Mouse (Mus musculus): ENCODE measurements around the gene Fbxl15. TPM values are rescaled to one million over a fixed set of nuclear protein-coding genes. Genes with fewer than 3 reads are reported as not detected.
A peak's percentile ranks its signal among the peaks of the same experiment; 100 is the strongest.

Fbxl15 gene
- total and polyA plus RNA-seq, 2 experiments from 2014 or later: 55.2 to 57.8 TPM

DNA sequence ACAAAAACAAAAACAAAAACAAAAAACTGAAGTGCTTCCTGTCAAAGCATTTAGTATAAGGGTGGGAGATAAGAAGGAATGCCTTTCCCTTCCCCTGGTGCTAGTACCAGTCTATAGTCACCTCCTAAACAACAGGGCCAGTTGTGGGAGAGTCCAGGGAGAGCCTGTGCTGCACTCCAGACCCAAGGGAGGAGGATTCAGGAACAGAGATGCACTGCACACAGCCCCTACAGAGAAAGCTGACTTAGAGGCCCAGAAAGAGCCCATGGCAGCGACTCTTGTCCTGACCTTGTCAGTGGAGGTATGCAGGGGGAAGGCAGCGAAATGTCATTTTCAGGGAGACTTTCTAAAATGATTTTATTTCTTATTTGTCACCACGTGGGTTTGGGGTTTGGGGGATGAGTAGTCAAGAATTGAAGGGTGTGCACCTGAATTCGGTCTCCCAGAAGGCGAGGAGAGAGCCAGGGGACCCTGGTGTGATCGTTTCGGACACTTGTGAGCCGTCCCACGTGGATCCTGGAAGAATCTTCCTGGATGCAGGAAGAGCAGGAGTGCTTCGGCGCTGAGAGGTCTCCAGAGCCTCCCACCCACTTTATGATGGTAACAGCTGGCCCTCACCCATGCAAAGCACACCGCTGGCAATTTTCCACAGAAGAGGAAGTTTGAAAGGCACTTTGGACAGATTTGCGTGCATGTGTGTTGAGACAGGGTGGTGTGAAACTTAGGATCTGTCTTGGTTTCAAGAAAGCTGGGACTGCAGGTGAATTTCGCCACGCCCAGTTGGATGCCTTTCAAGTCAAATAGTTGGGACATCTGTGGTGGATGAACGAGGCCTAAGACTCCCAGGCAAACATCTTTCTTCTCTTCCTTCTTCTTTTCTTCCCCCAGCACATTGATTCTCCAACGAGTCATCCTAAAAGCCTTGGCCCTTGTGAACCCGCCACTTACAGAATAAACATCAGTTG lies 24.5 kb upstream of the Fbxl15 start:
- H3K27ac ChIP-seq (ENCODE audit: low read depth, low read length): no peak overlapping the region
- ATAC-seq (ENCODE audit: low FRiP score): no peak

DNA sequence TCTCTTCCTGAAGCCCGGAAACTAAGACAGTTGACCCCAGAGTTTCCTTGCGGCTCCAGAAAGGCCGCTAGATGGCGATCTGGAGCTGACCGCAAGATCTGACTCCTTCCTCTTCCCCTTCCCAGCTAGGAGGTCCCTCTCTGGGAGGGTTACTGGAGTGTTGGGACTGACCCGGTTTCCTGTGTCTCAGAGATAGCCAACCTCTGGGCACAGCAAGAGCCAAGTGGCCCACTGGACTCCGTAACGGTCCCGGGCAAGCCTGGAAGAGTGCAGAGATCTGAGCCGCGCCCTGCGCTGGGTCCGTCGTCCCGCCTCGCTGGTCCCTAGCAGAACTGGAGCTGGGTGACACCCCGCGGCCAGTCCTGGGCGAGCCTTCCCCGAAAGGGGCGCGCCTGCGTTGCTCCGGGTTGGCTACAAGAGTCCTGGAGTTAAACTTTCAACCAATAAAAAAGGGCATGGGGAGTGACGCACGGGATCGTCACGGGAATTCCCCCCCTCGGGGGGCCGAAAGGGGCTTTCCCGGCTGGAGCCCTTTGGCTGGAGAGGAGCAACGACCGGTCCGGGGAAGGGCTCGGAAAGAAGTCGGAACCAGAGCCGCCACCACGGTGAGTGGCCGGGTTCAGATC lies 23.7 kb upstream of the Fbxl15 start, which contains the start of gene Nfkb2:
TSS of gene Nfkb2 (plus strand) at position 105 of the 626 bp plus-strand sequence.
- peak; percentile 84 for DNase-seq (ENCODE audit: low spot score)
- peak; percentile 91 for TF ChIP-seq CTCF (IDR thresholded peaks at IDR 0.05)
- WGBS: under 1% methylated on average over 39 of the region's 39 CpGs

More for the DNA sequence above, 24.5 kb upstream of the Fbxl15 start:
- H3K36me3 ChIP-seq (ENCODE audit: insufficient read depth, low read length): no peaks in the 10 kb centered on the region
- H3K4me3 ChIP-seq (ENCODE audit: low read depth, low read length): peak overlapping the region; percentile 44; the same call in 1 of the 2 replicates
- no peak for TF ChIP-seq CTCF (IDR thresholded peaks at IDR 0.05)
- 58% methylated on average over 18 of the region's 18 CpGs for WGBS
- no peaks in the 10 kb centered on the region for H3K4me1 ChIP-seq (ENCODE audit: insufficient read depth, low read length)
- no peak overlapping the region for H3K9ac ChIP-seq (replicated peaks; ENCODE audit: low read length, poor library complexity, severe bottlenecking)
- DNase-seq (ENCODE audit: low spot score): no peak
- no peaks in the 10 kb centered on the region for H3K9me3 ChIP-seq (ENCODE audit: low read length)
- peak overlapping the region; percentile 83 for H3K4me2 ChIP-seq (ENCODE audit: low read depth, low read length, poor library complexity, severe bottlenecking)
- H3K27me3 ChIP-seq (ENCODE audit: insufficient read depth, low read length): 0 out of 2 replicates have a peak, but pooled peaks cover 10% of the 10 kb centered on the region

DNA sequence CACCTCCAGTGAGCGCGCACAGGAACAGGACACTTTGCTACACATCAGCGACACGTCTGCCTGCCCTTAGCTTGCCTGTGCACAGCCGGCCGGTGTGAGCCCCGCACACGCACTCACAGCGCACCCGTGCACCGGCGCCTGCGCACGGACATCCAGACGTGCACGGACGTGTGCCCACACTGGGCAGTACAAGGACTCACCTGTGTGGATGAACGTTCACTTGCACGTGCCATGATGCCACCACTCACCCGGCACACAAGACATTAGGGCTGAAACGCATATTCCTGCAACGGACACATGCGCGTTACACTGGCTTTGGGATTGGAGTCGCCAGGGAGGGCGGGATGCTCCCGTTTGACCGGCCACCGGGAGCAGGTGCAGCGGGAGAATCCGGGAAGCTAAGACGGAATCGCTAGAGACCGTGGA lies 23.1 kb upstream of the Fbxl15 start:
- Histone ChIP-seq H3K27ac (ENCODE audit: low read depth, low read length) (no peak overlapping the region), H3K4me1 (ENCODE audit: insufficient read depth, low read length) (no peaks in the 10 kb centered on the region), H3K36me3 (ENCODE audit: insufficient read depth, low read length) (no peaks in the 10 kb centered on the region), H3K4me3 (ENCODE audit: low read depth, low read length) (peak overlapping the region; percentile 44), H3K9me3 (ENCODE audit: low read length) (no peaks in the 10 kb centered on the region), H3K4me2 (ENCODE audit: low read depth, low read length, poor library complexity, severe bottlenecking) (peak overlapping the region; percentile 83), H3K27me3 (ENCODE audit: insufficient read depth, low read length) (0 out of 2 replicates have a peak, but pooled peaks cover 10% of the 10 kb centered on the region), H3K9ac (replicated peaks; ENCODE audit: low read length, poor library complexity, severe bottlenecking) (peak overlapping the region; percentile 52; the same call in 1 of the 2 replicates)
- peak; percentile 48; the same call in 1 of the 2 replicates for ATAC-seq (ENCODE audit: low FRiP score)
- no peak for TF ChIP-seq CTCF (IDR thresholded peaks at IDR 0.05)
- 1% methylated on average over 34 of the region's 34 CpGs for WGBS
- no peak for DNase-seq (ENCODE audit: low spot score)

More for the DNA sequence above, 23.7 kb upstream of the Fbxl15 start, which contains the start of gene Nfkb2:
- no peaks in the 10 kb centered on the region for H3K36me3 ChIP-seq (ENCODE audit: insufficient read depth, low read length)
- peak within 1 kb of the TSS; percentile 44 for H3K4me3 ChIP-seq (ENCODE audit: low read depth, low read length)
- H3K4me2 ChIP-seq (ENCODE audit: low read depth, low read length, poor library complexity, severe bottlenecking): peak within 1 kb of the TSS; percentile 83
- 0 out of 2 replicates have a peak, but pooled peaks cover 10% of the 10 kb centered on the region for H3K27me3 ChIP-seq (ENCODE audit: insufficient read depth, low read length)
- peak within 1 kb of the TSS; percentile 52; the same call in 1 of the 2 replicates for H3K9ac ChIP-seq (replicated peaks; ENCODE audit: low read length, poor library complexity, severe bottlenecking)
- peak; percentile 74 for ATAC-seq (ENCODE audit: low FRiP score)
- H3K27ac ChIP-seq (ENCODE audit: low read depth, low read length): 0 out of 2 replicates have a peak within 1 kb of the TSS, but pooled peaks have one; percentile 38
- H3K4me1 ChIP-seq (ENCODE audit: insufficient read depth, low read length): no peaks in the 10 kb centered on the region
- H3K9me3 ChIP-seq (ENCODE audit: low read length): no peaks in the 10 kb centered on the region

DNA sequence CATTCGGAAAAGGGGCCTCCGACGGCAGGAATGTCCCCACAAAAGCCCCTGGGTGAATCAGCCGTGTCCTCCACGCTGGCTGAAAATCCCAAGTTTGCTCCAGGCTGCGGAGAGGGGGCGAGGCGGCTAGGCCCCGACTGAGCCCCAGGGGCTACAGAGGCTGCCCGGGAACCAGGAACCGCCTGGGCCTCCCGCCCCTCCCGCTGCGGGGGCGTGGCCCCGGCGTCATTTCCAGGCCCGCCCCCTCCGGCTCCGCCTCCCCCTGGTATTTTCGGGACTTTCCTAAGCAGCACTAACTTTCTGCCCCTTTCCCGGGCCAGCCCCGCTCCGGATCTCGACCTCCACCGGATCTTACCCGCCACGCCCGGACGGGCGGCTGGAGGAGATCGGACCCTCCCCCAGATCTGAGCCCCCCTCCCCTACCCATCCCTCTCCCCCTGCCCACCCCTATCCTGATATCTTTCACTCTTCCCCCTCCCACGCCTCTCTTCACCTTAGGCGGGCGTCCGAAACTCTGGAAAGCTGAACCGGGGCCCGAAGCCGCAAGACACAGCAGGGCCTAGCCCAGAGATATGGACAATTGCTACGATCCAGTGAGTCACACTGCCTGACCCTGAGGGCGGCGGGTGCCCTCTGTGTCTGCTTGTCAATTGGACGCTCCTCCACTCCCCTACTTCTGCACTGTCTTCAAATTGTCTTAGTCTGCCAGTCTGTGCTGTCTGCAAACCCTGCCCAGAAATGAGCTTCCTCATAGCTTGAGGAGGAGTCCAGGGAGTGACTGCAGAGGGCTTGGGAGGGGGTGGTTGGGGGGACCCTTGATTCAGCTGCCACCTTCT lies 22.3 kb upstream of the Fbxl15 start:
- ATAC-seq (ENCODE audit: low FRiP score): peak; percentile 22
- 1% methylated on average over 41 of the region's 43 CpGs for WGBS
- no peak for TF ChIP-seq CTCF (IDR thresholded peaks at IDR 0.05)
- no peaks in the 10 kb centered on the region for H3K9me3 ChIP-seq (ENCODE audit: low read length)
- H3K27ac ChIP-seq (ENCODE audit: low read depth, low read length): no peak overlapping the region
- H3K36me3 ChIP-seq (ENCODE audit: insufficient read depth, low read length): peaks cover 1% of the 10 kb centered on the region
- peak; percentile 65 for DNase-seq (ENCODE audit: low spot score)
- peak overlapping the region; percentile 44 for H3K4me3 ChIP-seq (ENCODE audit: low read depth, low read length)
- peak overlapping the region; percentile 52; the same call in 1 of the 2 replicates for H3K9ac ChIP-seq (replicated peaks; ENCODE audit: low read length, poor library complexity, severe bottlenecking)
- no peaks in the 10 kb centered on the region for H3K4me1 ChIP-seq (ENCODE audit: insufficient read depth, low read length)
- 0 out of 2 replicates have a peak, but pooled peaks cover 10% of the 10 kb centered on the region for H3K27me3 ChIP-seq (ENCODE audit: insufficient read depth, low read length)
- H3K4me2 ChIP-seq (ENCODE audit: low read depth, low read length, poor library complexity, severe bottlenecking): peak overlapping the region; percentile 83

DNA sequence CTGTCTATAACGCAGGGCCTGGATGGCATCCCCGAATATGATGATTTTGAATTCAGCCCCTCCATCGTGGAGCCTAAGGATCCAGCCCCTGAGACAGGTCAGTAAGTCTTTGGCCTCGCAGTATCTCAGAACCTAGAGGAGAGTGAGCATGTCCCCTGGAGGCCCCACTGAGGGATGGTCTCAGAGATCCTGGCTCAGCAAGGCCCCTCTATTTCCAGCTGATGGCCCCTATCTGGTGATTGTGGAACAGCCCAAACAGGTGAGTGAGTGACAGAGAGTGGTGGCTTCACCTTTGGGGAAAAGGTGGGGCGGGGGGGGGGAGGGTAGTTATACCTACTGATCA lies 21.7 kb upstream of the Fbxl15 start:
- H3K4me1 ChIP-seq (ENCODE audit: insufficient read depth, low read length): no peaks in the 10 kb centered on the region
- peak overlapping the region; percentile 83 for H3K4me2 ChIP-seq (ENCODE audit: low read depth, low read length, poor library complexity, severe bottlenecking)
- WGBS: 57% methylated on average over 5 of the region's 5 CpGs
- H3K27me3 ChIP-seq (ENCODE audit: insufficient read depth, low read length): 0 out of 2 replicates have a peak, but pooled peaks cover 10% of the 10 kb centered on the region
- peaks cover 7% of the 10 kb centered on the region for H3K36me3 ChIP-seq (ENCODE audit: insufficient read depth, low read length)
- H3K27ac ChIP-seq (ENCODE audit: low read depth, low read length): no peak overlapping the region
- H3K9me3 ChIP-seq (ENCODE audit: low read length): no peaks in the 10 kb centered on the region
- ATAC-seq (ENCODE audit: low FRiP score) (no peak), DNase-seq (ENCODE audit: low spot score) (no peak)
- H3K9ac ChIP-seq (replicated peaks; ENCODE audit: low read length, poor library complexity, severe bottlenecking): no peak overlapping the region
- TF ChIP-seq CTCF (IDR thresholded peaks at IDR 0.05): no peak
- 0 out of 2 replicates have a peak overlapping the region, but pooled peaks have one; percentile 44 for H3K4me3 ChIP-seq (ENCODE audit: low read depth, low read length)

Data from midbrain, postnatal 0 days (tissue).